Mouse (Mus musculus): ENCODE results near the gene Dnmt3a. TPM values are rescaled to one million over a fixed set of nuclear protein-coding genes. Genes with fewer than 3 reads are reported as not detected.

Dnmt3a gene
- total and polyA plus RNA-seq, 3 experiments, result 15.5 to 61.5 (median 23.4) TPM

DNA sequence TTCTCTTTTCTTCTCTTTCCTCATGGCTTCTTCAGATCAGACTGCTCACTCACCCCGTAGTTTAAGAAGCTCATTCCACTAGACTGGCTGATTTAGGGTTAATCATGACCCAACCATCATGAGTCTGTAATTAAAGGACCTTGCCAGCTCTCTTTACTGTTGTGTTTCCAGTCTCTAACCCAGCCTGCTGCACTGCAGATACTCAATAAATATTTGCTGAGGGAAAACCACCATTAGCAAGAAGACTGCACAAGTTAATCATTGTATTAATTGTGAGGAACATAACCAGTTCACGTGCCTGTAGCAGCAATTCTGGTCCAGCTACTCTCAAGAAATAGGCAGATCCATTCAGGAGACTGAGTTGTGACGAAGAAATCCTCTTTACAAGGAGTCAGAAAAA lies 47.7 kb upstream of the Dnmt3a start:
- no peaks in the 10 kb centered on the region for H3K36me3 ChIP-seq (replicated peaks in 1 of 2; ENCODE audit: control insufficient read depth in 1 of 2, insufficient read depth in 1 of 2, low read length in 1 of 2)
- H3K4me3 ChIP-seq (replicated peaks in 1 of 3; ENCODE audit: low read depth in 2 of 3, low read length in 2 of 3, poor library complexity in 1 of 3), result no peak overlapping the region
- H3K4me1 ChIP-seq (ENCODE audit: control insufficient read depth in 1 of 2, insufficient read depth in 2 of 2), result peaks cover 12 to 40% of the 10 kb centered on the region in 2 experiments
- in situ Hi-C loops (cut with MboI; ENCODE audit: low pct_ligation_motif_present, low pct_unique_long_range_greater_than_20kb, low sequenced_read_pairs), result no loop called here
- no peak overlapping the region for H3K27ac ChIP-seq (ENCODE audit: insufficient read depth, low read depth)
- dilution Hi-C loops (cut with MboI; ENCODE audit: extremely low pct_ligation_motif_present, extremely low pct_unique_long_range_greater_than_20kb, low sequenced_read_pairs), result no loop called here
- TF ChIP-seq MXI1 (IDR thresholded peaks at IDR 0.05; ENCODE audit: low read depth, low read length), result no peak
- no peak for TF ChIP-seq ZNF384 (IDR thresholded peaks at IDR 0.05; ENCODE audit: low read depth, low read length)
- no peak for TF ChIP-seq TCF12 (IDR thresholded peaks at IDR 0.05; ENCODE audit: low read depth, low read length)
- no peak for TF ChIP-seq POLR2AphosphoS2 (IDR thresholded peaks at IDR 0.05; ENCODE audit: low read depth, low read length)
- no peak for TF ChIP-seq SMC3 (IDR thresholded peaks at IDR 0.05; ENCODE audit: low read depth, low read length)
- no peak for TF ChIP-seq ETS1 (conservative IDR thresholded peaks at IDR 0.05; ENCODE audit: low read depth, low read length)
- TF ChIP-seq CTCF (conservative IDR thresholded peaks at IDR 0.05 in 1 of 2, IDR thresholded peaks at IDR 0.05 in 1 of 2; ENCODE audit: low read depth in 2 of 2, low read length in 2 of 2), result no peak
- no peak for TF ChIP-seq HCFC1 (IDR thresholded peaks at IDR 0.05; ENCODE audit: low read depth, low read length)
- no peak for TF ChIP-seq JUN (IDR thresholded peaks at IDR 0.05; ENCODE audit: insufficient read depth, low read depth, low read length)
- no peaks in the 10 kb centered on the region for H3K9me3 ChIP-seq (replicated peaks; ENCODE audit: low read length)
- H3K27me3 ChIP-seq (replicated peaks), result no peaks in the 10 kb centered on the region
- H3K9ac ChIP-seq (ENCODE audit: insufficient read depth, low read depth), result no peak overlapping the region
- no peak for DNase-seq (ENCODE audit: extremely low read depth)
- no peaks in the 10 kb centered on the region for H3K79me2 ChIP-seq (replicated peaks; ENCODE audit: control insufficient read depth, extremely low read depth, insufficient read depth, poor library complexity, severe bottlenecking)
- no peak overlapping the region for H3K4me2 ChIP-seq (ENCODE audit: insufficient read depth, low read depth, poor library complexity, severe bottlenecking)

DNA sequence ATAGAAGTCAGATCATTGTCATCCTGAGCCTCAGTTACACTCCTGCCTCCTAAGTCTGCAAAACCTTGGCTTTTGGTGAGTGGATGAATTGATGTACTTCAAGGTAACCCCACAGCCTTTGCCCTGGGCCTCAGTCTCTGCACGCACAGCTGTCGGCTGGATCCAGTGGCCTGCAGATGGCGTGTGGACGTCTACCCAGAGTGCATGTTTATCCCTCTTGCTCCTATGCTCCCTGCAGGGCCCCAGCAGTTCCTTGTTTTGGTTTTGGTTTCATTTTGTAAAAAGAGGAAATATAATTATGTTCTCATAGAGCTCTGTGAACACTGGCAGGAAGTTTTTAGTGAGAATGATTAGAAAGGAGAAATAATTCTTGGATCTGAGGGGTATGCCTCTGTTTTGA lies 46.4 kb upstream of the Dnmt3a start:
- Histone ChIP-seq H3K36me3 (replicated peaks in 1 of 2; ENCODE audit: control insufficient read depth in 1 of 2, insufficient read depth in 1 of 2, low read length in 1 of 2) (no peaks in the 10 kb centered on the region), H3K9me3 (replicated peaks; ENCODE audit: low read length) (no peaks in the 10 kb centered on the region), H3K27me3 (replicated peaks) (no peaks in the 10 kb centered on the region), H3K4me3 (replicated peaks in 1 of 3; ENCODE audit: low read depth in 2 of 3, low read length in 2 of 3, poor library complexity in 1 of 3) (no peak overlapping the region), H3K27ac (ENCODE audit: insufficient read depth, low read depth) (no peak overlapping the region), H3K4me1 (ENCODE audit: control insufficient read depth in 1 of 2, insufficient read depth in 2 of 2) (peaks cover 12 to 37% of the 10 kb centered on the region in 2 experiments), H3K79me2 (replicated peaks; ENCODE audit: control insufficient read depth, extremely low read depth, insufficient read depth, poor library complexity, severe bottlenecking) (no peaks in the 10 kb centered on the region), H3K4me2 (ENCODE audit: insufficient read depth, low read depth, poor library complexity, severe bottlenecking) (peak overlapping the region; percentile 19; the same call in 1 of the 2 replicates), H3K9ac (ENCODE audit: insufficient read depth, low read depth) (peak overlapping the region; percentile 71)
- DNase-seq (ENCODE audit: extremely low read depth), result peak; percentile 83
- in situ Hi-C loops (cut with MboI; ENCODE audit: low pct_ligation_motif_present, low pct_unique_long_range_greater_than_20kb, low sequenced_read_pairs) (no loop called here), dilution Hi-C loops (cut with MboI; ENCODE audit: extremely low pct_ligation_motif_present, extremely low pct_unique_long_range_greater_than_20kb, low sequenced_read_pairs) (no loop called here)
- TF ChIP-seq MEF2A (IDR thresholded peaks at IDR 0.05; ENCODE audit: borderline replicate concordance, low read depth, low read length) (peak; percentile 87), MAFK (IDR thresholded peaks at IDR 0.05; ENCODE audit: insufficient replicate concordance, low read length) (no peak), IRF4 (IDR thresholded peaks at IDR 0.05; ENCODE audit: low read depth, low read length) (peak; percentile 93), RAD21 (IDR thresholded peaks at IDR 0.05; ENCODE audit: low read depth, low read length) (peak; percentile 64), ELF1 (IDR thresholded peaks at IDR 0.05; ENCODE audit: low read depth, low read length) (peak; percentile 82), PAX5 (IDR thresholded peaks at IDR 0.05; ENCODE audit: low read length) (no peak), MAZ (IDR thresholded peaks at IDR 0.05; ENCODE audit: low read depth, low read length) (0 out of 2 replicates have a peak, but pooled peaks have one; percentile 37), RCOR1 (conservative IDR thresholded peaks at IDR 0.05; ENCODE audit: low read depth, low read length) (no peak; the same call in 1 of the 2 replicates), MAX (IDR thresholded peaks at IDR 0.05; ENCODE audit: low read length) (0 out of 2 replicates have a peak, but pooled peaks have one; percentile 42), EP300 (IDR thresholded peaks at IDR 0.05; ENCODE audit: low read length) (peak; percentile 72; the same call in 1 of the 2 replicates), TCF12 (IDR thresholded peaks at IDR 0.05; ENCODE audit: low read depth, low read length) (peak; percentile 69), CTCF (conservative IDR thresholded peaks at IDR 0.05 in 1 of 2, IDR thresholded peaks at IDR 0.05 in 1 of 2; ENCODE audit: low read depth in 2 of 2, low read length in 2 of 2) (peak in 1 of 2 experiments; percentile 82; a peak in 2 of 4 replicates), UBTF (IDR thresholded peaks at IDR 0.05; ENCODE audit: low read depth, low read length) (no peak), USF1 (IDR thresholded peaks at IDR 0.05; ENCODE audit: low read depth, low read length) (no peak), ETS1 (conservative IDR thresholded peaks at IDR 0.05; ENCODE audit: low read depth, low read length) (peak; percentile 98), JUN (IDR thresholded peaks at IDR 0.05; ENCODE audit: insufficient read depth, low read depth, low read length) (0 out of 2 replicates have a peak, but pooled peaks have one; percentile 1), CHD1 (IDR thresholded peaks at IDR 0.05; ENCODE audit: low read depth, low read length) (no peak), HCFC1 (IDR thresholded peaks at IDR 0.05; ENCODE audit: low read depth, low read length) (peak; percentile 75), KAT2A (IDR thresholded peaks at IDR 0.05; ENCODE audit: insufficient replicate concordance, low read length) (no peak), ZKSCAN1 (IDR thresholded peaks at IDR 0.05; ENCODE audit: borderline replicate concordance, low read depth, low read length) (no peak), MYC (IDR thresholded peaks at IDR 0.05; ENCODE audit: low read depth, low read length) (0 out of 2 replicates have a peak, but pooled peaks have one; percentile 43), CHD2 (IDR thresholded peaks at IDR 0.05; ENCODE audit: low read length) (0 out of 2 replicates have a peak, but pooled peaks have one; percentile 22), E2F4 (IDR thresholded peaks at IDR 0.05; ENCODE audit: insufficient replicate concordance, low read depth, low read length) (no peak), GABPA (IDR thresholded peaks at IDR 0.05; ENCODE audit: insufficient replicate concordance, low read depth, low read length) (no peak), POLR2A (IDR thresholded peaks at IDR 0.05; ENCODE audit: low read depth, low read length) (0 out of 2 replicates have a peak, but pooled peaks have one; percentile 28), POLR2AphosphoS2 (IDR thresholded peaks at IDR 0.05; ENCODE audit: low read depth, low read length) (no peak), ZNF384 (IDR thresholded peaks at IDR 0.05; ENCODE audit: low read depth, low read length) (no peak), NELFE (IDR thresholded peaks at IDR 0.05; ENCODE audit: low read depth, low read length) (peak; percentile 23; the same call in 1 of the 2 replicates), ZMIZ1 (IDR thresholded peaks at IDR 0.05; ENCODE audit: low read depth, low read length) (no peak)

Measured in CH12.LX (cell line).